Mouse (Mus musculus): ENCODE measurements around the gene Plcb3. TPM values are rescaled to one million over a fixed set of nuclear protein-coding genes. Genes with fewer than 3 reads are reported as not detected.

Plcb3 gene
- polyA plus RNA-seq, 1 experiment from 2014 or later: 33.6 TPM

GRCm38 (mm10) chr19:6919876-6920740 is 56.2 kb downstream of the Plcb3 start:
- Histone ChIP-seq H3K4me2 (replicated peaks; ENCODE audit: low read depth, low read length) (peak overlapping the region; percentile 94), H3K27me3 (replicated peaks; ENCODE audit: insufficient read depth, low read length) (peaks cover under 1% of the 10 kb centered on the region), H3K9me3 (ENCODE audit: low read length) (no peaks in the 10 kb centered on the region), H3K9ac (replicated peaks; ENCODE audit: low read depth) (peak overlapping the region; percentile 60; the same call in 1 of the 2 replicates), H3K4me3 (ENCODE audit: low read depth, low read length) (peak overlapping the region; percentile 74; the same call in 1 of the 2 replicates), H3K4me1 (ENCODE audit: insufficient read depth, low read depth, low read length) (peaks cover 15% of the 10 kb centered on the region), H3K27ac (ENCODE audit: low read length) (no peak overlapping the region; the same call in 1 of the 2 replicates), H3K36me3 (ENCODE audit: insufficient read depth, low read length) (no peaks in the 10 kb centered on the region)
- DNase-seq (ENCODE audit: low spot score) (peak; percentile 67), ATAC-seq (no peak)
- 38% methylated on average over 8 of the region's 8 CpGs for WGBS
- TF ChIP-seq CTCF (IDR thresholded peaks at IDR 0.05) (no peak), EP300 (IDR thresholded peaks at IDR 0.05) (no peak)

GRCm38 (mm10) chr19:6919431-6919830 is 56.8 kb downstream of the Plcb3 start:
- H3K9me3 ChIP-seq (ENCODE audit: low read length): no peaks in the 10 kb centered on the region
- no peak overlapping the region for H3K9ac ChIP-seq (replicated peaks; ENCODE audit: low read depth)
- H3K27ac ChIP-seq (ENCODE audit: low read length): no peak overlapping the region
- H3K4me1 ChIP-seq (ENCODE audit: insufficient read depth, low read depth, low read length): peaks cover 15% of the 10 kb centered on the region
- DNase-seq (ENCODE audit: low spot score): no peak
- ATAC-seq: no peak
- TF ChIP-seq CTCF (IDR thresholded peaks at IDR 0.05): no peak
- TF ChIP-seq EP300 (IDR thresholded peaks at IDR 0.05): no peak
- no peaks in the 10 kb centered on the region; the same call in 1 of the 2 replicates for H3K27me3 ChIP-seq (replicated peaks; ENCODE audit: insufficient read depth, low read length)
- no peak overlapping the region for H3K4me2 ChIP-seq (replicated peaks; ENCODE audit: low read depth, low read length)
- H3K36me3 ChIP-seq (ENCODE audit: insufficient read depth, low read length): no peaks in the 10 kb centered on the region
- H3K4me3 ChIP-seq (ENCODE audit: low read depth, low read length): no peak overlapping the region

DNA sequence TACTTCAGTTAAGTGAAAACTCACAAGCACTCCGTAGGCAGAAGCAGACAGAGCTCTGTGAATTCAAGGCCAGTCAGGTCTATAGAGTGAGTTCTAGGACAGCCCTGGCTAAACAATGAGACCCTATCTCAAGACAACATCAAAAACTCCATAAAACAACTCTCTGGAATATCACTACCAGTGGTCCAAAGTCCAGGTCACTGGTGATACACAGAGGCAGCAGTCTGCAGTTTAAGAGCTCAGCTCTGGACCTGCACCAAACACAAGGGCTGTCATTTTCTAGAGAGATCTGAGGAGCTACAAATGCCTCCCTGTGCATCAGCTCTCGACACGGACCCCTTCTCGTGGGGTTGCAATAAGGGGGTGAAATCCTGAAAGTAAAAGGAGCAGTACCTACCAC is 57.9 kb downstream of the Plcb3 start:
- Histone ChIP-seq H3K9ac (replicated peaks; ENCODE audit: low read depth) (no peak overlapping the region), H3K27ac (ENCODE audit: low read length) (no peak overlapping the region), H3K9me3 (ENCODE audit: low read length) (no peaks in the 10 kb centered on the region), H3K4me2 (replicated peaks; ENCODE audit: low read depth, low read length) (no peak overlapping the region), H3K4me1 (ENCODE audit: insufficient read depth, low read depth, low read length) (peaks cover 15% of the 10 kb centered on the region), H3K36me3 (ENCODE audit: insufficient read depth, low read length) (no peaks in the 10 kb centered on the region), H3K27me3 (replicated peaks; ENCODE audit: insufficient read depth, low read length) (no peaks in the 10 kb centered on the region; the same call in 1 of the 2 replicates), H3K4me3 (ENCODE audit: low read depth, low read length) (no peak overlapping the region)
- TF ChIP-seq EP300 (IDR thresholded peaks at IDR 0.05) (no peak), CTCF (IDR thresholded peaks at IDR 0.05) (no peak)
- DNase-seq (ENCODE audit: low spot score) (no peak), ATAC-seq (no peak)
- WGBS: 86% methylated on average over 4 of the region's 4 CpGs

GRCm38 (mm10) chr19:6916496-6916895 is 59.8 kb downstream of the Plcb3 start:
- DNase-seq (ENCODE audit: low spot score) (no peak), ATAC-seq (no peak)
- peaks cover 4% of the 10 kb centered on the region; the same call in 1 of the 2 replicates for H3K36me3 ChIP-seq (ENCODE audit: insufficient read depth, low read length)
- TF ChIP-seq CTCF (IDR thresholded peaks at IDR 0.05) (no peak), EP300 (IDR thresholded peaks at IDR 0.05) (no peak)
- H3K27me3 ChIP-seq (replicated peaks; ENCODE audit: insufficient read depth, low read length): no peaks in the 10 kb centered on the region
- H3K27ac ChIP-seq (ENCODE audit: low read length): no peak overlapping the region
- no peak overlapping the region for H3K4me3 ChIP-seq (ENCODE audit: low read depth, low read length)
- H3K9ac ChIP-seq (replicated peaks; ENCODE audit: low read depth): no peak overlapping the region
- H3K4me1 ChIP-seq (ENCODE audit: insufficient read depth, low read depth, low read length): peaks cover 11% of the 10 kb centered on the region
- no peak overlapping the region for H3K4me2 ChIP-seq (replicated peaks; ENCODE audit: low read depth, low read length)
- WGBS: 74% methylated on average over 4 of the region's 4 CpGs
- no peaks in the 10 kb centered on the region for H3K9me3 ChIP-seq (ENCODE audit: low read length)

DNA sequence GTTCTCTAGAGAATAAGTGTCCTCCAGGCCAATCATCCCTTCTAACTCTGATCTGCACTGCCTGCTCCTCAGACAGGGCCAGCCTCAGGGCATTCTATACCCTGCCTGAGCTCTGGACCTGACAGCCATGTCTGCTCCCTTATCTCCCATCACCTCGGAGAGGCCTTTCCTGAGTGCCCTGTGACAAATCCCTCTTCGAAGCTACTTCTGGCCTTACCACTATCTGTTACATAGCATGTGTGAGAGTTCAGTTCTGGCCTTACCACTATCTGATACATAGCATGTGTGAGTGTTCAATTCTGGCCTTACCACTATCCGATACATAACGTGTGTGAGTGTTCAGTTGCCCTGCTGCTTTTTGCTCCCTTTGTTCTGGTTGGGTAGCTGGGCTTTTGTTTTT is 61.0 kb downstream of the Plcb3 start:
- Histone ChIP-seq H3K36me3 (ENCODE audit: insufficient read depth, low read length) (peaks cover 4% of the 10 kb centered on the region; the same call in 1 of the 2 replicates), H3K27ac (ENCODE audit: low read length) (no peak overlapping the region), H3K4me2 (replicated peaks; ENCODE audit: low read depth, low read length) (no peak overlapping the region), H3K9ac (replicated peaks; ENCODE audit: low read depth) (no peak overlapping the region), H3K27me3 (replicated peaks; ENCODE audit: insufficient read depth, low read length) (no peaks in the 10 kb centered on the region), H3K4me3 (ENCODE audit: low read depth, low read length) (no peak overlapping the region), H3K9me3 (ENCODE audit: low read length) (no peaks in the 10 kb centered on the region), H3K4me1 (ENCODE audit: insufficient read depth, low read depth, low read length) (peaks cover 5% of the 10 kb centered on the region)
- 67% methylated on average over 4 of the region's 4 CpGs for WGBS
- no peak for TF ChIP-seq CTCF (IDR thresholded peaks at IDR 0.05)
- DNase-seq (ENCODE audit: low spot score) (no peak), ATAC-seq (no peak)

DNA sequence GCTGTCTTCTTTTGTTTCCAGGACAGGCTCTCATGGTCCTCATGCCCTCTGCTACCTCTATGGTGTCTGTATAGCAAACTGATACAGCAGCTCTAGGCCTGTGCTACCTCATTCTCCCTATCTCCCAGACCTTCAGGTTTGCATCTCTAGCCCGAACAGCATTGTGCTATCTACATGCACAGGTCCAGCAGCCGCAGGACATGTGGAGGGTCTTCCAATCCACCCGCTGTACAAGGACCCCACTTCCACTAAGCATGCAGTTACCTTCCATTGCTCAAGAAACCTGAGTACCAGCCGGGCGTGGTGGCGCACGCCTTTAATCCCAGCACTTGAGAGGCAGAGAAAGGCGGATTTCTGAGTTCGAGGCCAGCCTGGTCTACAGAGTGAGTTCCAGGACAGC is 61.7 kb downstream of the Plcb3 start:
- Histone ChIP-seq H3K4me2 (replicated peaks; ENCODE audit: low read depth, low read length) (no peak overlapping the region), H3K9ac (replicated peaks; ENCODE audit: low read depth) (no peak overlapping the region), H3K4me3 (ENCODE audit: low read depth, low read length) (no peak overlapping the region), H3K27me3 (replicated peaks; ENCODE audit: insufficient read depth, low read length) (no peaks in the 10 kb centered on the region), H3K4me1 (ENCODE audit: insufficient read depth, low read depth, low read length) (no peaks in the 10 kb centered on the region), H3K36me3 (ENCODE audit: insufficient read depth, low read length) (peaks cover 4% of the 10 kb centered on the region; the same call in 1 of the 2 replicates), H3K9me3 (ENCODE audit: low read length) (no peaks in the 10 kb centered on the region), H3K27ac (ENCODE audit: low read length) (no peak overlapping the region)
- no peak for ATAC-seq
- DNase-seq (ENCODE audit: low spot score): no peak
- TF ChIP-seq CTCF (IDR thresholded peaks at IDR 0.05): no peak
- no peak for TF ChIP-seq EP300 (IDR thresholded peaks at IDR 0.05)
- 90% methylated on average over 9 of the region's 9 CpGs for WGBS
